Mouse (Mus musculus): ENCODE data around the gene Cts8. TPM values are rescaled to one million over a fixed set of nuclear protein-coding genes. Genes with fewer than 3 reads are reported as not detected.

The Cts8 gene
- polyA plus RNA-seq (2014; fragmentation: Illumina TruSeq; extraction: RNeasy Lipid Tissue Mini Kit (QIAGEN cat#74804); ENCODE audit: low read depth, low replicate concordance) = not detected

GRCm38 (mm10) chr13:61255258-61255657 lies at the start of gene Cts8:
Cts8 (minus strand) TSS chr13:61255358.

DNA sequence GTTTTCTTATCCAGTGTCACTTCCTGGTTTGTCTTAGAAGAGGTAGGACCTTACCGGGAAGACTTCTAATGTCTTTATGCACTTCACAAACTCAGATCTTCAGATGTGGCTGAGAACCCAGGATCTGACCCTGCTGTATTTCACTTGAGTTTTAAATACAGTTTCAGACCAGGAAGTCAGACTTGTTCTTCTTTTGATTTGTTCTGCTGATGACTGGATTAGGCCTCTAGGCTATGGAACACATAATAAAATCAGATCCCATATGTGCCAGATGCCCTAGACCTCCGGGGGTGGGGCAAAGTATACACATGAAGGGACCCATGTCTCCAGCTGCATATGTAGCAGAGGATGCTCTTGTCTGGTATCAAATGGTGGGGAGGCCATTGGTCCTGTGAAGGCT lies 33.6 kb upstream of the Cts8 start, which contains the start of gene Gm49398:
Gene Gm49398 (minus strand): TSS at position 101 of the 400 bp plus-strand sequence.

DNA sequence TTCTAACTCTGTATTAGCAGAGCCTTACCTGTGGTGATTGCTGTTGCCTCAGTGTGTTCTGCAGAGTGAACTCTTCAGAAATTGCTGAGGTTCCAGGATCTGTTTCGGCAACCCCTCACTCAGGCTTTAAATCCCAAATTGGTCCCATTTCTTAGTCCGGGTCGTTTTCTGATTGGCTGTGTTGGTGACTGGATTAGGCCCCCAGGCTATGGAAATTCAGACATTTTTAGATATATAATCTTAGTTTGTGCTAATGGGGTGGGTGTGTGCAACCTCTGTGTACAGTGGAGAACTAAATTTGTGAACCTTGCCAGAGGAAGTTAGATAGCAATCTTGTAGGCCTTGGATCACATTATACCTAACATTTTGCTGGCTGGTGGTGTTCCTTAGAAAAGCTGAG lies 51.8 kb downstream of the Cts8 start, which contains the start of gene Cts6:
Gene Cts6 (minus strand): TSS at position 101 of the 400 bp plus-strand sequence.

Other genes with a start within 250 kb of the Cts8 start
- gene Ctsj, start 249.4 kb downstream of the Cts8 start, polyA plus RNA-seq (2014; fragmentation: Illumina TruSeq; extraction: RNeasy Lipid Tissue Mini Kit (QIAGEN cat#74804); ENCODE audit: low read depth, low replicate concordance) = not detected
- not detected for gene Ctsq, start 214.7 kb downstream of the Cts8 start, polyA plus RNA-seq (2014; fragmentation: Illumina TruSeq; extraction: RNeasy Lipid Tissue Mini Kit (QIAGEN cat#74804); ENCODE audit: low read depth, low replicate concordance)
- not detected for gene Ctsr, start 91.1 kb downstream of the Cts8 start, polyA plus RNA-seq (2014; fragmentation: Illumina TruSeq; extraction: RNeasy Lipid Tissue Mini Kit (QIAGEN cat#74804); ENCODE audit: low read depth, low replicate concordance)
- gene Cts6, start 51.9 kb downstream of the Cts8 start, polyA plus RNA-seq (2014; fragmentation: Illumina TruSeq; extraction: RNeasy Lipid Tissue Mini Kit (QIAGEN cat#74804); ENCODE audit: low read depth, low replicate concordance) = not detected
- gene Gm49398, start 33.5 kb upstream of the Cts8 start, polyA plus RNA-seq (2014; fragmentation: Illumina TruSeq; extraction: RNeasy Lipid Tissue Mini Kit (QIAGEN cat#74804); ENCODE audit: low read depth, low replicate concordance) = not detected
- gene Cts7, start 102.8 kb upstream of the Cts8 start, polyA plus RNA-seq (2014; fragmentation: Illumina TruSeq; extraction: RNeasy Lipid Tissue Mini Kit (QIAGEN cat#74804); ENCODE audit: low read depth, low replicate concordance) = not detected